Mouse (Mus musculus): Measurements from ENCODE around the gene Cep97.
"Not testable (repeated sequence)": the region's sequence is repeated elsewhere in the genome, so short reads cannot be mapped to it uniquely, and the experiment has no call there.

Gene Cep97

GRCm38 (mm10) chr16:55947876-55948410 is 13.3 kb upstream of the Cep97 start:
- not testable (repeated sequence) for DNase-seq (ENCODE audit: low read depth, low spot score)

GRCm38 (mm10) chr16:55947266-55947665 is 12.6 kb upstream of the Cep97 start:
- DNase-seq (ENCODE audit: low read depth, low spot score), result no peak

GRCm38 (mm10) chr16:55940781-55941180 is 6.1 kb upstream of the Cep97 start:
- peak; percentile 51 for DNase-seq (ENCODE audit: low read depth, low spot score)

GRCm38 (mm10) chr16:55939703-55940102 is 5.0 kb upstream of the Cep97 start:
- DNase-seq (ENCODE audit: low read depth, low spot score), result no peak

GRCm38 (mm10) chr16:55938761-55939160 is 4.1 kb upstream of the Cep97 start:
- DNase-seq (ENCODE audit: low read depth, low spot score), result no peak

GRCm38 (mm10) chr16:55933681-55934343 is 843 bp downstream of the Cep97 start:
- DNase-seq (ENCODE audit: low read depth, low spot score), result peak; percentile 23

- DNase-seq (ENCODE audit: low read depth, low spot score), result no peak
Observed at GRCm38 (mm10) chr16:55924010-55924409, 10.6 kb downstream of the Cep97 start.

GRCm38 (mm10) chr16:55922079-55922478 is 12.6 kb downstream of the Cep97 start:
- no peak for DNase-seq (ENCODE audit: low read depth, low spot score)

GRCm38 (mm10) chr16:55914716-55915115 is 19.9 kb downstream of the Cep97 start:
- no peak for DNase-seq (ENCODE audit: low read depth, low spot score)

GRCm38 (mm10) chr16:55910208-55910793 is 24.4 kb downstream of the Cep97 start:
- DNase-seq (ENCODE audit: low read depth, low spot score), result no peak

- DNase-seq (ENCODE audit: low read depth, low spot score), result no peak
Observed at GRCm38 (mm10) chr16:55906928-55907679, 27.6 kb downstream of the Cep97 start.

GRCm38 (mm10) chr16:55905370-55905769 is 29.3 kb downstream of the Cep97 start:
- no peak for DNase-seq (ENCODE audit: low read depth, low spot score)

GRCm38 (mm10) chr16:55901839-55902756 is 32.6 kb downstream of the Cep97 start:
- DNase-seq (ENCODE audit: low read depth, low spot score), result no peak

- DNase-seq (ENCODE audit: low read depth, low spot score), result no peak
Observed at GRCm38 (mm10) chr16:55898385-55899002, 36.2 kb downstream of the Cep97 start.

GRCm38 (mm10) chr16:55895651-55896095 is 39.0 kb downstream of the Cep97 start:
- DNase-seq (ENCODE audit: low read depth, low spot score), result peak; percentile 51

- peak; percentile 85 for DNase-seq (ENCODE audit: low read depth, low spot score)
Observed at GRCm38 (mm10) chr16:55894893-55895650, 39.6 kb downstream of the Cep97 start, which contains the start of gene Nxpe3. Gene Nxpe3 (minus strand): TSS chr16:55895285.

- DNase-seq (ENCODE audit: low read depth, low spot score), result no peak
Observed at GRCm38 (mm10) chr16:55894536-55894892, 40.1 kb downstream of the Cep97 start.

- no peak for DNase-seq (ENCODE audit: low read depth, low spot score)
Observed at GRCm38 (mm10) chr16:55893410-55894107, 41.1 kb downstream of the Cep97 start.

- no peak for DNase-seq (ENCODE audit: low read depth, low spot score)
Observed at GRCm38 (mm10) chr16:55892484-55892883, 42.2 kb downstream of the Cep97 start.
